Mouse (Mus musculus) small intestine, adult 2 months (tissue): ENCODE results near the gene Sh3d19. TPM values are rescaled to one million over a fixed set of nuclear protein-coding genes. Genes with fewer than 3 reads are reported as not detected.

Experiments used
- H3K27ac ChIP-seq: fragments of 200-500 bp; 2 replicates; pipeline ENCODE4 v1.5.1; 2012; ENCODE audit warnings: low read depth, low read length, control low read depth, inconsistent platforms; ENCODE audit not compliant: insufficient read depth
- H3K27me3 ChIP-seq: fragments of 200-500 bp; 2 replicates; pipeline ENCODE4 v1.6.1; 2012; ENCODE audit warnings: mild to moderate bottlenecking, moderate library complexity, low read length, inconsistent platforms; ENCODE audit not compliant: control insufficient read depth, insufficient read depth
- H3K36me3 ChIP-seq: fragments of 200-500 bp; 2 replicates; pipeline ENCODE4 v1.6.1; 2012; ENCODE audit warnings: mild to moderate bottlenecking, low read length, control low read depth, inconsistent platforms; ENCODE audit not compliant: control insufficient read depth, insufficient read depth
- H3K4me1 ChIP-seq: fragments of 200-500 bp; 2 replicates; pipeline ENCODE4 v1.6.1; 2012; ENCODE audit warnings: low read length, inconsistent platforms, mixed read lengths; ENCODE audit not compliant: control insufficient read depth, insufficient read depth, insufficient read length
- H3K4me3 ChIP-seq: fragments of 200-500 bp; 2 replicates; pipeline ENCODE4 v1.5.1; 2012; ENCODE audit warnings: low read depth, mild to moderate bottlenecking, control low read depth, inconsistent platforms, low read length, moderate library complexity
- CTCF ChIP-seq: fragments of 200-500 bp; IDR thresholded peaks from 2 replicates; pipeline ENCODE4 v1.5.1; 2012; ENCODE audit warnings: low read depth, mild to moderate bottlenecking, control low read depth, inconsistent platforms, low read length, moderate library complexity, mixed read lengths; ENCODE audit not compliant: insufficient replicate concordance, insufficient read length; ENCODE audit errors: extremely low read depth
- POLR2A ChIP-seq: fragments of 200-500 bp; IDR thresholded peaks from 2 replicates; pipeline ENCODE4 v1.6.1; 2012; ENCODE audit warnings: low read depth, mild to moderate bottlenecking, control low read depth, inconsistent platforms, low read length, moderate library complexity
- WGBS: fragments of 180-500 bp; shearing (Covaris S2); methylation state at CpG from one replicate; pipeline ENCODE4 v1.1.7; 2018; 5-methylcytosine and 5-hydroxymethylcytosine counted together
- polyA plus RNA-seq: library from polyadenylated mRNA; depleted of rRNA; stranded (reverse); fragments of >200 nt; gene quantifications from 2 replicates; pipeline ENCODE4 v1.2.3, GENCODE M21; 2012

Sh3d19 gene
- polyA plus RNA-seq, 1 experiment = 205 TPM

- WGBS = 74% methylated on average over 12 of the region's 12 CpGs
- TF ChIP-seq POLR2A (no peak), CTCF (no peak)
- H3K4me3 ChIP-seq = no peak overlapping the region
- H3K4me1 ChIP-seq = peaks cover 1% of the 10 kb centered on the region; the same call in 1 of the 2 replicates
- H3K27ac ChIP-seq = no peak overlapping the region
- peaks cover 51% of the 10 kb centered on the region for H3K36me3 ChIP-seq
- H3K27me3 ChIP-seq = no peaks in the 10 kb centered on the region
Measured at GRCm38 (mm10) chr3:86114659-86115338, 143.9 kb downstream of the Sh3d19 start.

GRCm38 (mm10) chr3:86116951-86117350, 146.0 kb downstream of the Sh3d19 start:
- no peak for TF ChIP-seq POLR2A
- peak; percentile 44; the same call in 1 of the 2 replicates for TF ChIP-seq CTCF
- no peaks in the 10 kb centered on the region for H3K4me1 ChIP-seq
- no peaks in the 10 kb centered on the region for H3K27me3 ChIP-seq
- 94% methylated on average over 4 of the region's 4 CpGs for WGBS
- H3K27ac ChIP-seq = no peak overlapping the region
- no peak overlapping the region for H3K4me3 ChIP-seq
- H3K36me3 ChIP-seq = peaks cover 62% of the 10 kb centered on the region

GRCm38 (mm10) chr3:86119237-86119932, 148.5 kb downstream of the Sh3d19 start:
- Histone ChIP-seq H3K4me1 (no peaks in the 10 kb centered on the region), H3K27ac (no peak overlapping the region), H3K36me3 (peaks cover 70% of the 10 kb centered on the region), H3K27me3 (no peaks in the 10 kb centered on the region), H3K4me3 (no peak overlapping the region)
- TF ChIP-seq CTCF = no peak
- TF ChIP-seq POLR2A = no peak
- WGBS = 85% methylated on average over 16 of the region's 16 CpGs

GRCm38 (mm10) chr3:86122156-86122555, 151.2 kb downstream of the Sh3d19 start:
- Histone ChIP-seq H3K27me3 (no peaks in the 10 kb centered on the region), H3K27ac (no peak overlapping the region), H3K36me3 (peaks cover 65% of the 10 kb centered on the region), H3K4me1 (no peaks in the 10 kb centered on the region), H3K4me3 (no peak overlapping the region)
- TF ChIP-seq CTCF (peak; percentile 25; the same call in 1 of the 2 replicates), POLR2A (no peak)

- H3K36me3 ChIP-seq = peaks cover 72% of the 10 kb centered on the region
- 72% methylated on average over 8 of the region's 8 CpGs for WGBS
- TF ChIP-seq POLR2A (no peak), CTCF (no peak)
- H3K4me1 ChIP-seq = no peaks in the 10 kb centered on the region
- no peak overlapping the region for H3K27ac ChIP-seq
- H3K4me3 ChIP-seq = no peak overlapping the region
- no peaks in the 10 kb centered on the region for H3K27me3 ChIP-seq
Measured at GRCm38 (mm10) chr3:86123251-86123746, 152.4 kb downstream of the Sh3d19 start.

- WGBS = 25% methylated on average over 6 of the region's 6 CpGs
- Histone ChIP-seq H3K36me3 (peaks cover 43% of the 10 kb centered on the region), H3K4me3 (no peak overlapping the region), H3K27ac (no peak overlapping the region), H3K4me1 (no peaks in the 10 kb centered on the region), H3K27me3 (no peaks in the 10 kb centered on the region)
- TF ChIP-seq POLR2A (no peak), CTCF (peak; percentile 31; the same call in 1 of the 2 replicates)
Measured at GRCm38 (mm10) chr3:86129757-86130156, 158.8 kb downstream of the Sh3d19 start.

- 53% methylated on average over 6 of the region's 6 CpGs for WGBS
- no peak overlapping the region for H3K27ac ChIP-seq
- H3K27me3 ChIP-seq = no peaks in the 10 kb centered on the region
- no peak overlapping the region for H3K4me3 ChIP-seq
- peaks cover 38% of the 10 kb centered on the region for H3K36me3 ChIP-seq
- TF ChIP-seq CTCF = no peak
- no peak for TF ChIP-seq POLR2A
- no peaks in the 10 kb centered on the region for H3K4me1 ChIP-seq
Measured at GRCm38 (mm10) chr3:86134939-86135638, 164.2 kb downstream of the Sh3d19 start.
